Mouse (Mus musculus): Measurements from ENCODE around the gene Mrpl28.
A peak's percentile ranks its signal among the peaks of the same experiment; 100 is the strongest.
"Not testable (repeated sequence)": the region's sequence is repeated elsewhere in the genome, so short reads cannot be mapped to it uniquely, and the experiment has no call there.

Gene Mrpl28

DNA sequence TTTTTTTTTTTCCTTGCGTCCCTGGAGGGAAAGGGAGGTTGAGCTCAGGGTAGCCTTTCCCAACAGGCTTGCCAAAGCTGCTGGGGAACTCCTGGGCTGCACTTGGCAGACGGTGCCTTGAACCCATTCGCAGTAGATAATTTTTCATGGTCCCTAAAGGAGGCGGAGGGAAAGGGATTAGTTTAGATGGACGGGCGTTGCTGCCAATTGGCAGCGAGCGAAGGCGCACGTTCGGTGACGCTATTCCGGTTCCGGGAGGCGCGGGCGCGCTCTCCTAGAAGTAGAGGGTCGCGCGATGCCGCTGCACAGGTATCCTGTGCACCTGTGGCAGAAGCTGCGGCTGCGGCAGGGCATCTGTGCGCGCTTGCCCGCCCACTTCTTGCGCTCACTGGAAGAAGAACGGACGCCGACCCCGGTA lies at the start of gene Mrpl28:
TSS of gene Mrpl28 (plus strand) at position 234 of the 418 bp plus-strand sequence.
- peak; percentile 92 for DNase-seq

DNA sequence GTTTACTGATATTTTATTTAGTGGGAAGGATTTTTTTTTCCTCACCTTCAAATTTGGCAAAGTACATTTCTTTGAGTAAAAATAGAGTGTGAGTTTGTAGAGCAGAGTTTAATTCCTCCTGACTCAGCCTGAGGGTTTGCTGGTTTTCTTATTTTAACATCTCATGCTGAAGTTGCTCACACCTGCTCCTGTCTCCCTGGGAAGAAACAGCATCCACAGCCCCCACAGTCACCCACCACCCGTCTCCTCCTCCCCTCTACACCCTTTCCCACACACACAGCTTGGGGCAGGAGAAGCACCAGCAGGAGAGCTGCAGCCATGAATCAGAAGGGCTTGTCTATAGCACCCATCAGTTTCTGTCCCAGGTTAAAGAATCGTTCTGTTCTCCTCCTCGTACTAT lies 48.1 kb upstream of the Mrpl28 start:
- peak; percentile 86 for DNase-seq

DNA sequence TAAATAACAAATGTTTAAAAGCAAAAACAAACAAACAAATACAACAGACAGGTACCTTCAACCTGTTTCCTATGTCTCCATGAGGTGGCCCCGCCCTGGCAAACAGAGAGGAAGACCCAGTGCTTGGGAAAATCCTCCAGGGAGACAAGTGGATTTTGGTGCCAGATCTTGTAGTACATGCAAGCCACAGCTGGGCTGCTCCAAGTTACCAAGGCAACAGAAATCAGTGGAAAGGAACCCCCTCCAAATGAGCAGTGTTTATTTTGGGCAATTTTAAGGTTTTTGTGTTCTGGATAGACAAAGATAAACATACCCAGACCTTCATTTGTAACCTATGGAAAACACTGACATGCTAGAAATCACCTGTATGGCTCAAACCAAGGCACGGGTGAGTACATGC lies 44.4 kb upstream of the Mrpl28 start:
- no peak for DNase-seq

DNA sequence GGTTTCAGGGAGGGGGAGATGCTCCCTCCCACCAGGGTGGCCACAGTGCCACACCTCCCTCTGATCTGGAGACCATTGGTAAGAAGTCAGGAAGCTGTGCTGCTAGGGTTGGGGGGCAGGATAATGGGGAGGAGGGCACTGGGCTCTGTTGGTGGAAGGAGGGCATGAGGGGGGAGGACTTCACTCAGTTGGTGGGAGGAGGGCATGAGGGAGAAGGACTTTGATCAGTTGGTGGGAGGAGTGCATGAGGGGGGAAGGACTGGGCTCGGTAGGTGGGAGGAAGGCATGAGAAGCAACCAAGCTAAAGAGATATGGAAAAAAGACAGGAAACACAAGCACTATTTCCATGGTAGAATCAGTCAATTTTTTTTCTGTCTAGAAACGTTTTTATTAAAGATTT lies 42.4 kb upstream of the Mrpl28 start:
- DNase-seq = no peak

DNA sequence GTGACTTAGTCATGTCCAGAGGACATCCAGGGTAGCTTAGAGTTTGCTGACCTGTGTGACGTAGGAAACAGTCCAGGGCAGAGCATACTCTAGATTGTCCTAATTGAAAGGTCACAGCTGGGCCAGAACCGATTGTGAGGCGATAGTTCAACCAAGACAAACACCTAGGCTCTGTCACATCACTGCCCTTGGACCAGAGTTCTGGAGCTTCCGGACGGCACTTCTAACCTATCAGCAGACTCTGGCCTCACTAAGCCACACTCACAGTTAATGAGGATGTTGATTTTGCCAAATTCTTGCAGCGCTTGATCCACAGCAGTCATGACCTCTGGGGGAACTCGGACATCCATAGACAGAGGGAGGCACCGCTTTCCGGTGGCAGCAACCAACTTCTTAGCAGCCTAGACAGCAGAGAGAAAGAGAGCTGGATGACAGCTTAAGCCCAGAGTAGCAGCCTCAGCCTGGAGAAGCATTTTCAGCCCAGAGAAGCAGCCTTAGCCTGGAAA lies 36.2 kb upstream of the Mrpl28 start:
- no peak for DNase-seq

DNA sequence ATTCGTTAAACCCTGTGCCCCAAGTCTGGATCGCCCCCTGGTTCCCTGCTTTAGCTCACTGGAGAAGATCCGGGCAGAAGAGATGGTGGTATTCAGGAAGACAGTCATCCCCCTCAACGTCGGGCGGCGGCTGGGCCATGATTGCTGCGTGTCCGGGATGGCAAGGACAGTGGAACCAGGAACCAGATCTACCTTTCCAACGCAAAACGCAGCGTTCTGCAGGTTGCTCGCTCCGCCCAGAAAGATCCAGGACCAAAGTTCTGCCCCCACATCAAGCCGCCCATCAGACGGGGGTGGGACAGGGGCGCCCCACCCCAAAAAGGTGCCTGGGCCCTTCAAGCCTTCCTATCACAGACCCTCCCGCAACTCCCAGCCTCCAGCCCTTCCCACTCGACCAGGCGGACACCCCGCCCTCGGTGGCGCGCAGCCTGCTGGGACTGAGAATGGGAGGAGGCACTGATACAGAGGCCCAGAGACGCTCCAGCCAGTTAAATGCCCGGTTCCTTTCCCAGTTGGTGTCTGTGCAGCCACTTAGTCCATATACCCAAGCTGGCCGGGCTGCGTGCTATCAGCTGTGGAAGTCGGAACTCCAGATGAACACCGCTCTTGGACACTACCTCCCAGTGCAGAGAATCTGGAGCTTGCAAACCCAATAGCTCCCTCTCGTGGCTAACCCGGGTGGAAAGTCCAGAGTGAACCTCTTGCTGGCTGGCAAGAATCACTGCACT lies 33.2 kb upstream of the Mrpl28 start, which contains the start of gene Decr2:
TSS of gene Decr2 (minus strand) at position 433 of the 728 bp plus-strand sequence.
- DNase-seq = peak; percentile 89

DNA sequence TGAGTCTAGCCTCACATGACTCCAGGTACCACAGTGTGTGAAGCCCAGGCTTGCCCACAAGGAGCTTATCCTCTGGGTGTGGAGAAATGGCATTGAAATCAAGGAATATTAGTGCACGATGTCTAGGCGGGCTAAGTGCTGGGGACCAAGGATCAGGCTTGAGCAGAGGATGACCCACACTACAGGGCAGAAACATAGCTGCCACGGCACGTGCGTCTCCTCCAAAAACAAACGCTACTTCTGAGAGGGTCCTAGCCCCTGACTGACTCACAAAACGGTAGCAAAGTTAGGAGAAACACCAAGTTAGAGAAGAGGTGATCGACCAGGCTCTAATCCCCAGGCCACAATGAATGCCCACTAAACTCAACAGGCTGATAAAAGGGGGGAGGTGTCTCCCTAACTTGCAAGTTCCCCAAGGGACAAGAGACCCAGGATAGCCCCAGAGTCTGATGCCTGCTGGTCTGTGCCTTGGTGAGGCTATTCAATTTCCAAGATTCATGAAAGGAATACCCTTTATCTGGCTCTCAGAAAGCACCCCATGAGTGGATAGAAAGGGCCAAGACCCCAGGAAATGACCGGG lies 28.7 kb upstream of the Mrpl28 start:
- no peak for DNase-seq

DNA sequence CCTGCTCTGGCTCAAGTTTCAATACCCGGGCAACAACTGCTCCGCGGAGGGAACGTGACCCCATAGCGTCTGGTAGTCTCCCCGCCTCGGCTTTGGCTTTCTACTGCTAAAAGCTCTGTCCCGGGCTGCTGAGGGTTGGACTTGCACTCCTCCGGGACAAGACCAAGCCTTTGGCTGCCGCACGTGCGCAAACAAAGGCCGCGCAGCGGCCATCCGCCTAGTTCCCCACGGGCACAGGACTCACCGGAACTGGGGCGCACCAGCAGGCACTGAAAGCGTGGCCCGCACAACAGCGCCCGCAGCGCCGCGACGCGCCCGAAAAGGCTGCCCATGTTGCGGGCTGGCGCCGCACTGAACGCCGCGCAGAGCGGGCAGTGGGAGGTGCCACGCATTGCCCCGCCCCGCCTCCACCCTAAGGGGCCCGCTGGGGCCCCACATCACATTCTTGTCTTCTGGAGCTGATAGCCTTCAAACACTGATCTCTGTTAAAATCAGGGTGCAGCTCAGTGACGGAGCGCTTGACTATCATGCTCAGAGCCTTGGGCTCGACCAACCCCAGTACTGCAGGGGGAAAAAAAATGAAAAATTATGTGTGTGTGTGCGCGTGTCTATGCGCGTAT lies 28.1 kb upstream of the Mrpl28 start, which contains the start of gene Nme4:
TSS of gene Nme4 (minus strand) at position 482 of the 620 bp plus-strand sequence.
- DNase-seq = peak; percentile 76

DNA sequence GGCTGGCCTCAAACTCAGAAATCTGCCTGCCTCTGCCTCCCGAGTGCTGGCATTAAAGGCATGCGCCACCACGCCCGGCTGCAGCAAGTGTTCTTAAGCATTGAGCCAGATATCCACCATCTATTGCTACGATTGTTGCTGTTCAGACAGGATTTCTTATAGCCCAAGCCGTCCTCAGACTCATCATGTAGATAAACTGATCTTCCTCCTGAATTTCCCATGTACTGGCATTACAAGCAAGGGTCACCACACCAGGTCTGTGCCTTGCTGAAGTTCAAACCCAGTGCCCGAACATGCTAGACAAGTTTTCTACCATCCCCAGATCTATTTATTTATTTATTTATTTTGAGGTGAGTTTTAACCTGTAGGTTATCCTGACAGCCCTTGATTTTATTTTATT lies 24.8 kb upstream of the Mrpl28 start:
- no peak for DNase-seq

DNA sequence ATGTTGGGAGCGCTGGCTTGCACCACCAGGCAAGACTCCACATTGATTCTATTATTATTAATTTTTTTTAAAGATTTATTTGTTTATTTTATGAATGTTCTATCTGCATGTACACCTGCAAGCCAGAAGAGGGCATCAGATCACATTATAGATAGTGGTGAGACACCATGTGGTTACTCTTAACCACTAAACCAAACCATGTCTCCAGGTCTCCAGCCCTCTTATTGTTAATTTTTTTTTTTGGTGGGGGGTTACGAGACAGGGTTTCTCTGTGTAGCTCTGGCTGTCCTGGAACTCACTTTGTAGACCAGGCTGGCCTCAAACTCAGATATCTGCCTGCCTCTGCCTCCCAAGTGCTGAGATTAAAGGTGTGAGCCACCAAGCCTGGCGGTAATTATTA lies 24.0 kb upstream of the Mrpl28 start:
- not testable (repeated sequence) for DNase-seq

DNA sequence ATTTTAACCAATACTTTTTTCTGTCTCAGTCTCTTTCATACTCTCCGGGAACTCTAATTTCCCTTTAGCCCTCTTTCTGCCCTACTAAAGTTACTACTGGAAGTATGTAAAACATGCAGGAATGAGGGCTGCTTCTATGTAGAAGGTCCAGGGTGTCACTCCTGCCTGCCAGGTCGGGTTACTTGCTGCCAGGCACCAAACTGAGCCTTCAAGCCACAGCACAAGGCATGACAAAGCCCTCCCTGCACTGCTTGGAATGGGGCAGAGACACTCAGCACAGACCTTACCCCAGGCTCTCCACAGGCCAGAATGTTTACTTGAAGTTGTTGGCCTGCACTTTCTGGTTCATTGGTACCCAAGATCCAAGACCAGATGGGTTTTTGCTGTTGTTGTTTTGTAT lies 23.1 kb upstream of the Mrpl28 start:
- no peak for DNase-seq

DNA sequence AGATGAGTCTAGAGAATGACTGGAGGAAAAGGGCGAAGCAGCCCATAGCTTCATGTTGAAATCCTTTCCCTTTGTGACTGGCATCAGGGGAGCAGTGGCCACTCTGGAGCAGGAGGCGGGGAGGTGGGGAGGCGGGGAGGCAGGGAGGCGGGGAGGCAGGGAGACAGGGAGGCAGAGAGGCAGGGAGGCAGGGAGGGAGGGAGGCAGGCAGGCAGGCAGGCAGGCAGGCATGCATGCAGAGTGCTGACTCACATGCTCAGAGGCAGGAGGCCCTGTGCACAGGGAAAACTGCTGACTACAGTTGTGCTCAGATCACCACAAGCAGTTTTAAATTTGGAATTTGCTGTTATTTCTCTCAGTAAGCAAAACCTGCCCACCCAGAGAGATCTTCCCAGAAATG lies 21.8 kb upstream of the Mrpl28 start:
- DNase-seq = peak; percentile 60

DNA sequence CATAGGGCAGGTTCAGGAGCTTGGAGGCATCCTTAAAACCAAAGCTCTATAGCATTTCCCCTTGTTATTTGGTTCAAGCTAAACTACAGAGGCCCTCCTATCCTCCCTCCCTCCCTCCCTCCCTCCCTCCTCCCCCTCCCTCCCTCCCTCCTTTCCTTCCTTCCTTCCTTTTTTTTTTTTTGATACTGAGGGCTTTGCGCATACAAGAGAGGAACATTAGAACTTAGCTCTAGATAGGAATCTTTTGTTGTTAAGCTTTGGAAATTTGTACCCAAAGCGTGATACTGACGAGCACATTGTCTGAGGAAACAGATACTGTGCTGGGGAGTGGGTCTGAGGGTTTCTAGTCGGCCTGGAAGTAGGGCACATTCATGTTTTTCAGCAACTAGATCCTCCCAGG lies 17.7 kb upstream of the Mrpl28 start:
- DNase-seq = no peak

DNA sequence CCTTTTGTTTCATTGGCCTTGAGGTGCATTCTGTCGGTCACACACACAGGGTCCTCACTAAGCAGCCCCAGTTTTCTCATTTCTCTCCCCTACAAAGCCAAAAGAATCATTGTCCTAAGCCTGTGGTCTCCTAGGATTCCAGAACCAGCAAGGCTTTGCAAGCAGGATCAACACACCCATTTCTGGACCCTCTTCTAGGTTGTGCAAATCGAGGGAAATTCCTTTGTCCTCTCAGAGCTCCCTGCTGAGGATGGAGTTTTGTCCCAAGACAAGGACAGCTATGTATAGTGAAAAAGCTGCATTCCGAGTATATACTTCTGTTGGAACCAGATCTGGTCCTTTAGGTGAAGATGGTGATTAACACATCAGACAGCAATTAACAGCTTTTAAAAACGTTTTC lies 13.1 kb upstream of the Mrpl28 start:
- DNase-seq = no peak

DNA sequence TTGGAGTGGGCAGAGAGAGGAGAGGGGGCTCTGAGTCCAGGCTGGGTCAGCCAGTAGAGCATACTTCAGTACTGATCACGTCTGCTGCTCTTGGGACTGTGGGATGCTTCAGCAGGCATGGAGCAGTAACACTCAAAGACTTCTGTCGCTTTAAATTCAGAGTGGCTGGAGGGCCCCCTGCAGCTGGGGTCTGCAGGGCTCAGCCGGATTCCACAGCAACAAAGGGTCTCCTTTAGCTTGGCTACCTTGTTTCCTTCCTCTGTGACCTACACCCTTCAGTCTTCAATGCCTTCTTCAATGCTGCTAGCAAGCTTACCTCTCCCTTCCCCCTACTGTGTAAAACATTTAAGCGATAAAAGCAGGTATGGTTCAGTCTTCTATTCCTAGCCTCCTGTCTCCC lies 12.3 kb upstream of the Mrpl28 start:
- DNase-seq = no peak

DNA sequence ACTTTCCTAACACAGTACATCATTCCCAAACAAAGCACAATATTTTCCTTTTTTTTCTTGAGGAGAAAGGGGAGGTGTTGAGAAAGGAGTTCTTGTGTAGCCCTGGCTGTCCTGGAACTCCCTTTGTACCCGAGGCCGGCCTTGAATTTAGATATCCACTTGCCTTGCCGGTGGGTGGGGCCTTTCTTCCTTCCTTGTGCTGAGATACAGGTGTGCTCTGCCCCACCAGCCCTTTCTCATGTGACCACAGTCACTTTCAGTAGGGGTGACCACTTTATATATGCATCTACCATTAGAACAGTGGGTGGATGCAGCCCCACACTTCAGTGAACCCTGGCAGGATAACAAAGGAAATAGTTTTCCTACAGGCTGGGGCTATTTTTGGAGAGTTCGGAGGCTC lies 11.6 kb upstream of the Mrpl28 start:
- DNase-seq = no peak

DNA sequence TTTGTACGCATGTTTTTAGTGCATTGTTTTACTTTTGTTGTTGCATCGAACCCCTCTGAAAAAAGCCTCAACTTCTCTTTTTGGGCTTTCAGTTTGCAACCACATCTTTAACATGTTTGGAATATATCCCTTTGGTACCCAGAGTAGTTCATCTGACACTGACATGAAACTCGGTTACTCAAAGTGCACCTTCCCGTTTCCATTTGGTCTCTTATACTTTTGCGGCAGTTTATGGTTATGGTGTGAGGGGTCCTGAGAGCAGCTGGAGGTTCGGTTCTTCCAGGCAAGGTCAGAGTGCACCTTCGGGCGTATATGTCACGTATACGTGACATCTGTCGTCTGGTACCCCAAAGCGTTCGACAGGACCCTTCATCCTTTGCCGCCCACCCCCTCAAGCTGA lies 10.5 kb upstream of the Mrpl28 start:
- no peak for DNase-seq

DNA sequence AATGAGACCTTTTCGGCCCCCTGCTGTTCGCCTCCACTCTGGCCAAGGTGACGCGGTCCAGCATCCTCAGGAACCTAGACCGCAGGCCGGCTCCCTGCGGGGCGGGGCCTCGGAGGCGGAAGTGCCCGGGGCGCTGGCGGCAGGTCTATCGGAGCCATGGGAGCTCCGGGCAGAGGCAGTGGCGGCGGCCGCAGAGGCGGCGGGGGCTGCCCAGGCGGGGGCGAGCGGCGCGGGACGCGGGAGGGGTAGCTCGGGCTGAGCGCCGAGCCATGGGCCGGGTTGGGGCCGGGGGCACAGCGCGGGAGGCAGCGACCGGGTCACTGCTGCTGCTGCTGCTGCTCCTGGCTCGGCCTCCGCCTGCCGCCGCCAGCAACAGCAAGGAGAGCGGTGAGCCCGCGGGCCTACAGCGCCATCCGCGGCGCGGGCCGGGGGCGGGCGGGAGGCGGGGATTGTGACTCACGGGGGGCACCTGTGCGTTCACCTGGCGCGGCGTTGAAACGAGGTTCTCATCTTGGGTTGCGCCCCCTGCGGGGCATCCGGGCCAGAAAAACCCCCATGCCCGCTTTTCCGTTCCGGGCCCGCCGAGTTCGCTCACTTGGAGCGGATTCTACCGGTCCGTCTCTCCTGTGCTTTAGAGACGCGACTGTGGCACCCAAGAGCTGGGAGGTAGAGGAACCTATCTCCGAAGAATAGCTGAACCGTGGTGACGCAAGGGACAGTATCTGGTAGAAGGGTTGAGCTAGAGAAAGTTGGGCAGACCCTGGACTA lies 9.9 kb upstream of the Mrpl28 start, which contains the start of gene Tmem8:
TSS of gene Tmem8 (plus strand) at position 119 of the 768 bp plus-strand sequence.
- DNase-seq = peak; percentile 72

DNA sequence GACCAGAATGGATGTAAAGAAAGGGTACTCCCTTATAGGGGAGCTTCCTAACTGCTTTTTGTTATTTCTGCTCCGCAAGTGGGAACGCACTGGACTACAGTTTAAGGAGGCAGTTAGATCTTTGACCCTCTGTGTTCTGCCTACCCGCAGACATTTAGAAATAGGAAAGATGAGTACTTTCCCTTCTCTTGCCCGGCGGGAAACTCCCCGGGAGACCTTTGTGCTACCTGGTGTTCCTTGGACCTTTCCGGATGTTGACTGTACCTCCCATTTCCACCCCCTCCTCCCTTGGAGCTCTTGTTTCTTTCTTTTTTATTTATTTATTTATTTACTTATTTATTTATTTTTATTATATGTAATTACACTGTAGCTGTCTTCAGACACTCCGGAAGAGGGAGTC lies 9.2 kb upstream of the Mrpl28 start:
- DNase-seq = no peak

DNA sequence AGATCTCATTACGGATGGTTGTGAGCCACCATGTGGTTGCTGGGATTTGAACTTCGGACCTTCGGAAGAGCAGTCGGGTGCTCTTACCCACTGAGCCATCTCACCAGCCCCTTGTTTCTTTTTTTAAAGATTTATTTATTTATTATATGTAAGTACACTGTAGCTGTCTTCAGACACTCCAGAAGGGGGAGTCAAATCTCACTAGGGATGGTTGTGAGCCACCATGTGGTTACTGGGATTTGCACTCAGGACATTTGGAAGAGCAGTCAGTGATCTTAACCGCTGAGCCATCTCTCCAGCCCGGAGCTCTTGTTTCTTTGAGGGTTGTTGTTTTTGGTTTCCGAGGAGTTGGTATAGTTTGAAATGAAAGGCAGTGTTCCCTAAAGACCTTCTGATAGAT lies 8.8 kb upstream of the Mrpl28 start:
- DNase-seq = not testable (repeated sequence)

DNA sequence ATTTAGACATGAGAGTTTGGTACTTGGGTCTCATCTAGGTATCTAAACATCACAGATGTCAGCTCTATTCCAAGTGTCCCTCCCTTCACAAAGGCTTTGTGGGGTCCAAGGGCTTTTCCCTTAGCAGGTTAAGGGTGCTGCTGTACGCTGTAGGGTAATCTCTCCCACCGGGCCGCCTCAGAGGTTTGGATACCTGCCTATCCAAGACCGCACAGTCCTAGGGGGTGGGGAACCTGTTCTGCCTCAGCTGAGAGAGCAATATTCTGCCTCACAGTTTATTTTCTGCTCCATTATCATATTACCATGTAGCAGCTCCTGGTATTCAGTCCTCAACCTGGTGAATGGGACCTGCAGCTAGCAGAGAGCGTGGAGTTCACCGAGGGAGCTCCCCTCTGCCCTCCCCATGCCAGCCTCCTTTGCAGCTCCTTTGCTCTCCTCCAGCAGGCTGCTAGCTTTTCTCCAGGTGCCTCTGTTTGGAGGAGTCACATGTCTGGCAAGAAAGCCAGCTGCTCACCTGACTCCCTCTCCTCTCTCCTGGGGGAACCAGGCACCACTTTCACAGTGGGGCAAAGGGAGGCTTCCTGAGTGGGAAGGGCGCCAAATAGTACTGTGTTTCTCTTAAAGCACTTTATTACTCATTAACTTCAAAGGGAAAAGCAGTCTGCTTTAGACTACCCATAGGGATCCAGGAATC lies 7.9 kb upstream of the Mrpl28 start:
- DNase-seq = no peak

DNA sequence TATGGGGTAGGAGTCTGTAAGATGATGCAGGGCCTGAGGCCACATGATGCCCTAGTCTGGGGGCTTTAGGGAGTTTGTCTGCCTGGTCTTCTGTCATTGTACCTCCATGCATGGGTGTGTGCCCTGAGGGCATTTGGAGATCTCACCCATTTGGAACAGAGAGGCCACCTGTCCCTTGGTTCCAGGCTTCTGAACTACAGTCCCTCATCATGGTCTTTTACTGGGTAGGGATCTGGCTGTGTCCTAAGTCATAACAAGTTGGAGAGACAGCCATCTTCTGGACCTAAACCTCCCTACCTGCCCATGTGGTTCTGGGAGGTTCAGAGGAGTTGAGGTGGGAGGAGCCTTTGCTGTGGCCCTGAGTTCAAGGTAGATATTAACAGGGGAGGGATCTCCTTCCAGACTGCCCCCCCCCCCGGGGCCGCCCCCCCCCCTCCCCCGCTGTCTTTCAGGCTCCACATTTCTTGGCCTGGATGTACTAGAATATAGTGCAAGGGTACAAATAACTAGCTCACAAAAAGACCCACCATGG lies 7.3 kb upstream of the Mrpl28 start:
- no peak for DNase-seq

Data from right cerebral cortex, adult 18-20 months (tissue).